In genomic region chr9:56180118-56180781, GRCm38 (mm10) we compare ENCODE assay signal across 10 mouse cellular contexts. TPM values are rescaled to one million over a fixed set of nuclear protein-coding genes. Genes with fewer than 3 reads are reported as not detected.
A peak's percentile ranks its signal among the peaks of the same experiment; 100 is the strongest.
DNase-seq lines count a peak whose midpoint lies in the region; ATAC-seq and TF ChIP-seq lines count a peak whose summit lies in the region.
"Had no signal": no experiment of that assay in that cellular context is flagged by ENCODE, and none has a peak within 500 bp of the region (broad histone marks: within the 10 kb centered on the region; RNA-seq: fewer than 3 reads in every experiment).

No protein-coding gene starts in this region.

- H3K4me1 ChIP-seq in midbrain, embryonic 11.5 days (ENCODE audit: control insufficient read depth, insufficient read depth, low read length) = no peaks in the 10 kb centered on the region
- H3K4me1 ChIP-seq in midbrain, embryonic 10.5 days = peaks cover 10% of the 10 kb centered on the region
- H3K4me1 ChIP-seq in forebrain, embryonic 16.5 days (replicated peaks; ENCODE audit: control insufficient read depth, insufficient read depth, low read length) = peaks cover 6% of the 10 kb centered on the region
- H3K4me1 ChIP-seq in stomach, postnatal 0 days (replicated peaks; ENCODE audit: control insufficient read depth, insufficient read depth) = no peaks in the 10 kb centered on the region

- 46% methylated on average over 8 of the region's 8 CpGs for WGBS in midbrain, embryonic 11.5 days
- WGBS in midbrain, embryonic 10.5 days = 50% methylated on average over 8 of the region's 8 CpGs
- WGBS in forebrain, embryonic 16.5 days = 9% methylated on average over 8 of the region's 8 CpGs
- 38% methylated on average over 8 of the region's 8 CpGs for WGBS in stomach, postnatal 0 days

- H3K4me3 ChIP-seq in midbrain, embryonic 11.5 days (ENCODE audit: low read depth, low read length) = no peak overlapping the region
- H3K4me3 ChIP-seq in midbrain, embryonic 10.5 days = no peak overlapping the region
- H3K4me3 ChIP-seq in forebrain, embryonic 16.5 days (replicated peaks; ENCODE audit: low read length) = no peak overlapping the region
- no peak overlapping the region for H3K4me3 ChIP-seq in stomach, postnatal 0 days (ENCODE audit: low read depth, low read length)

- no peaks in the 10 kb centered on the region for H3K27me3 ChIP-seq in midbrain, embryonic 11.5 days (ENCODE audit: control insufficient read depth, insufficient read depth, low read length)
- H3K27me3 ChIP-seq in midbrain, embryonic 10.5 days (ENCODE audit: low read depth, poor library complexity, severe bottlenecking) = no peaks in the 10 kb centered on the region
- no peaks in the 10 kb centered on the region for H3K27me3 ChIP-seq in forebrain, embryonic 16.5 days (replicated peaks; ENCODE audit: control insufficient read depth, insufficient read depth, low read length)
- H3K27me3 ChIP-seq in stomach, postnatal 0 days (ENCODE audit: control insufficient read depth, insufficient read depth, low read length) = no peaks in the 10 kb centered on the region

- DNase-seq in midbrain, embryonic 11.5 days (ENCODE audit: low spot score, missing footprints) = peak; percentile 77
- DNase-seq in midbrain, embryonic 10.5 days (ENCODE audit: low spot score) = no peak
- DNase-seq in heart, postnatal 10 days = peak; percentile 26 to 39
- no peak for DNase-seq in stomach, postnatal 0 days (ENCODE audit: low spot score)
- no peak for DNase-seq in adrenal gland, postnatal 14 days
- DNase-seq in left cerebral cortex, adult 8-10 months (ENCODE audit: low spot score in 2 of 2) = no peak
- DNase-seq: cerebellum, adult 11-12 months had no signal

- H3K4me2 ChIP-seq in midbrain, embryonic 11.5 days = no peak overlapping the region
- peak overlapping the region; percentile 25 for H3K4me2 ChIP-seq in forebrain, embryonic 16.5 days (ENCODE audit: low read length)
- H3K4me2 ChIP-seq in stomach, postnatal 0 days (replicated peaks; ENCODE audit: low read depth) = 0 out of 2 replicates have a peak overlapping the region, but pooled peaks have one; percentile 14
- H3K4me2 ChIP-seq: lung, embryonic 14.5 days had no signal

- no peaks in the 10 kb centered on the region for H3K9me3 ChIP-seq in midbrain, embryonic 11.5 days (ENCODE audit: control insufficient read depth, low read length)
- H3K9me3 ChIP-seq in midbrain, embryonic 10.5 days (replicated peaks) = no peaks in the 10 kb centered on the region
- H3K9me3 ChIP-seq in forebrain, embryonic 16.5 days (ENCODE audit: control insufficient read depth, low read length) = no peaks in the 10 kb centered on the region
- no peaks in the 10 kb centered on the region for H3K9me3 ChIP-seq in stomach, postnatal 0 days (ENCODE audit: control insufficient read depth, low read length)
- H3K9me3 ChIP-seq: G1E had no signal

- no peak for TF ChIP-seq EP300 in stomach, postnatal 0 days (optimal IDR thresholded peaks at IDR 0.05)

- no peaks in the 10 kb centered on the region for H3K36me3 ChIP-seq in midbrain, embryonic 11.5 days (ENCODE audit: control insufficient read depth, insufficient read depth, low read length)
- no peaks in the 10 kb centered on the region for H3K36me3 ChIP-seq in midbrain, embryonic 10.5 days
- no peaks in the 10 kb centered on the region for H3K36me3 ChIP-seq in forebrain, embryonic 16.5 days (ENCODE audit: control insufficient read depth, insufficient read depth)
- H3K36me3 ChIP-seq in stomach, postnatal 0 days (ENCODE audit: control insufficient read depth, insufficient read depth, low read length) = no peaks in the 10 kb centered on the region
- H3K36me3 ChIP-seq: G1E had no signal

- no peak overlapping the region for H3K27ac ChIP-seq in midbrain, embryonic 11.5 days (ENCODE audit: low read depth, low read length)
- H3K27ac ChIP-seq in midbrain, embryonic 10.5 days (replicated peaks) = no peak overlapping the region
- H3K27ac ChIP-seq in forebrain, embryonic 16.5 days (ENCODE audit: low read length) = peak overlapping the region; percentile 43; the same call in 1 of the 2 replicates
- no peak overlapping the region for H3K27ac ChIP-seq in stomach, postnatal 0 days (replicated peaks)

- H3K9ac ChIP-seq in midbrain, embryonic 11.5 days (ENCODE audit: low read length) = no peak overlapping the region
- H3K9ac ChIP-seq in forebrain, embryonic 16.5 days (replicated peaks; ENCODE audit: low read depth, low read length) = no peak overlapping the region
- H3K9ac ChIP-seq in stomach, postnatal 0 days (ENCODE audit: low read length) = no peak overlapping the region
- H3K9ac ChIP-seq: lung, embryonic 14.5 days had no signal

- intact Hi-C loops in heart, postnatal 10 days (cut with DNase I) = no loop called here

- TF ChIP-seq CTCF in stomach, postnatal 0 days (IDR thresholded peaks at IDR 0.05; ENCODE audit: low read depth) = no peak

- no peak for ATAC-seq in midbrain, embryonic 11.5 days (ENCODE audit: low FRiP score)
- ATAC-seq in forebrain, embryonic 16.5 days = peak; percentile 62
- ATAC-seq in stomach, postnatal 0 days (ENCODE audit: low FRiP score, low TSS enrichment) = no peak

RNA-seq across cellular contexts. Expression of gene Tspan3, which starts 15.0 kb away (rescaled TPM):
- 560 and 573 TPM in 2 replicates for polyA plus RNA-seq in midbrain, embryonic 11.5 days (2014; fragmentation: Nextera tagmentation; extraction: Ambion mirVana)
- polyA plus RNA-seq in midbrain, embryonic 10.5 days (2016; fragmentation: Nextera tagmentation; extraction: Ambion mirVana) = 570 and 611 TPM in 2 replicates
- polyA plus RNA-seq in forebrain, embryonic 16.5 days (2015; fragmentation: Nextera tagmentation; extraction: Ambion mirVana) = 553 and 582 TPM in 2 replicates
- 100 to 1,000 TPM; 229 to 232 TPM for total RNA-seq in heart, postnatal 10 days (2021)
- 318 and 328 TPM in 2 replicates for polyA plus RNA-seq in stomach, postnatal 0 days (2015; fragmentation: Nextera tagmentation; extraction: Ambion mirVana)
- 121 and 122 TPM in 2 replicates for total RNA-seq in adrenal gland, postnatal 14 days (2021)
- 100 to 1,000 TPM; 336 to 345 (median 339) TPM for total RNA-seq in left cerebral cortex, adult 8-10 months (2022)
- polyA plus RNA-seq: G1E had no signal

Comparison
In these comparisons a context has a peak if more than half of its experiments do, and no peak if none do; other contexts are left out.
1. DNase-seq: peak in midbrain, embryonic 11.5 days (single experiment) and heart, postnatal 10 days (2 of 2); none in midbrain, embryonic 10.5 days (single experiment), stomach, postnatal 0 days (single experiment), adrenal gland, postnatal 14 days (single experiment) and left cerebral cortex, adult 8-10 months (0 of 2).